Mouse (Mus musculus) embryonic facial prominence, embryonic 13.5 days (tissue): ENCODE measurements around the gene Mccc2. TPM values are rescaled to one million over a fixed set of nuclear protein-coding genes. Genes with fewer than 3 reads are reported as not detected.
"Not testable (repeated sequence)": the region's sequence is repeated elsewhere in the genome, so short reads cannot be mapped to it uniquely, and the experiment has no call there.

Experiments used
- ATAC-seq: fragments of 200-750 bp; cut with Nextera tagmentation; 2 replicates; pipeline ENCODE4 v1.8.0; 2017; ENCODE audit warnings: low read depth; ENCODE audit not compliant: insufficient number of reproducible peaks, insufficient read depth, low FRiP score, low TSS enrichment
- H3K27ac ChIP-seq: fragments of 300-500 bp; sonication (generic); 2 replicates; pipeline ENCODE4 v1.5.1; 2015; ENCODE audit warnings: moderate library complexity, mild to moderate bottlenecking, inconsistent platforms
- H3K27me3 ChIP-seq: fragments of 300-500 bp; sonication (generic); 2 replicates; pipeline ENCODE4 v1.6.1; 2015; ENCODE audit warnings: mild to moderate bottlenecking, inconsistent platforms
- H3K36me3 ChIP-seq: fragments of 300-500 bp; sonication (generic); 2 replicates; pipeline ENCODE4 v1.6.1; 2015; ENCODE audit warnings: mild to moderate bottlenecking, inconsistent platforms
- H3K4me1 ChIP-seq: fragments of 300-500 bp; sonication (generic); 2 replicates; pipeline ENCODE4 v1.6.1; 2015; ENCODE audit warnings: inconsistent platforms
- H3K4me2 ChIP-seq: fragments of 300-500 bp; sonication (generic); 2 replicates; pipeline ENCODE4 v1.6.1; 2015; ENCODE audit warnings: moderate library complexity, mild to moderate bottlenecking, inconsistent platforms
- H3K4me3 ChIP-seq: fragments of 300-500 bp; sonication (generic); 2 replicates; pipeline ENCODE4 v1.5.1; 2015; ENCODE audit warnings: mild to moderate bottlenecking, inconsistent platforms
- H3K9ac ChIP-seq: fragments of 300-500 bp; sonication (generic); 2 replicates; pipeline ENCODE4 v1.6.1; 2015; ENCODE audit warnings: mild to moderate bottlenecking, inconsistent platforms
- H3K9me3 ChIP-seq: fragments of 300-500 bp; sonication (generic); 2 replicates; pipeline ENCODE4 v1.6.1; 2016; ENCODE audit warnings: inconsistent platforms
- WGBS: fragments of 180-500 bp; shearing (Covaris S2); methylation state at CpG from one replicate; pipeline ENCODE4 v1.1.7; 2015; ENCODE audit warnings: mixed read lengths; 5-methylcytosine and 5-hydroxymethylcytosine counted together
- polyA plus RNA-seq: library from polyadenylated mRNA; unstranded; fragments of >200 nt; fragmentation: Nextera tagmentation; extraction: Ambion mirVana; gene quantifications from 2 replicates; pipeline ENCODE4 v1.2.1, GENCODE M21; 2015

Gene Mccc2
- polyA plus RNA-seq = 48.0 and 50.6 TPM in 2 replicates

DNA sequence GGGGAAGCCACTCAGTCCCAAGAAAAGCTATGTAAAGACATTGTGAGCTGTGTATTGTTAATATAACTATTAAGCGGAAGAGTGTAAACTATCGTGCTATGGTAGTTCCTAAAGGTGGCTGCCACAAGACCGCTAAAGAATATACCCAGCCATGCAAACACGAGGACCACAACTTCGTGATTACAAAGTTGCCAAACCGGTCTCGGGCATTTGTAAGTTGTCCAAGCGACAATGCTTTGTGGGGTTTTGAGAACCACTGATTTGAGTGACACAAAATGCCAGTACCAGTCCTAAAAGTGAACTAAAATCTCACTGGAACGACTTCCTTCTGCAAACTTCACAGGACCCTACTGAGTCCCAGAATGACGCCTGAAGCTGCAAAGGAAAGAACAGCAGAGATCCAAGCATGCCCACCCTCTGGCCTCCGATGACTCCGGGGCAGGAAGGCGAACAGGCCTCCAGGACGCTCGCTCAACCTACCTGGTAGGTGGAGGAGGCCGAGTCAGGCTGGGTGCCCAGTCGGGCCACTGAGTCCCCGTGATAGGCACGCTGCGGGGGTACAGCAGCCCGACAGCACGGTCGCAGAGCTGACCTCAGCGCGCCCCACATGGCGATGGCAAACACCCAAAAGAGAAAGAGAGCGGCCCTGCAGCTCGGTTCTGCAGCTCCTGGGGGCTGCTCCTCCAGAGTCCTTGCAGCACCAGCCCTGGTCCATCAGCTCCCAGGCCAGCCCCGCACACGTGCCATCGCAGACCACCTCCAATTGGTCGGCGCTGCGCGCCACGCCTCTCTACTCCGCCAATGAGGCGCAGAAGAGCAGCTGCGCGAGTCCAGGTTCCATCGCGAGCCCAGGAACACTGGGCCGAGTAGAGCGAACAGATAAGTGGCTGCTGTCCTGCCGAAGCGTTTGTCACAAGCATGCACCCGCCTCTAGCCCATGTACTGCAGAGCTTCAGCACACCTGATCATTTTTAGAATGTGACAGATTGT, at the start of gene Mccc2:
Gene Mccc2 (minus strand): TSS at position 734 of the 990 bp plus-strand sequence.
- Histone ChIP-seq H3K36me3 (peaks cover 5% of the 10 kb centered on the region), H3K4me3 (peak within 1 kb of the TSS; percentile 83), H3K4me1 (peaks cover 22% of the 10 kb centered on the region), H3K9me3 (no peaks in the 10 kb centered on the region), H3K9ac (peak within 1 kb of the TSS; percentile 89), H3K27me3 (no peaks in the 10 kb centered on the region), H3K27ac (peak within 1 kb of the TSS; percentile 82), H3K4me2 (peak within 1 kb of the TSS; percentile 82)
- WGBS = 3% methylated on average over 47 of the region's 47 CpGs
- ATAC-seq = peak; percentile 100

DNA sequence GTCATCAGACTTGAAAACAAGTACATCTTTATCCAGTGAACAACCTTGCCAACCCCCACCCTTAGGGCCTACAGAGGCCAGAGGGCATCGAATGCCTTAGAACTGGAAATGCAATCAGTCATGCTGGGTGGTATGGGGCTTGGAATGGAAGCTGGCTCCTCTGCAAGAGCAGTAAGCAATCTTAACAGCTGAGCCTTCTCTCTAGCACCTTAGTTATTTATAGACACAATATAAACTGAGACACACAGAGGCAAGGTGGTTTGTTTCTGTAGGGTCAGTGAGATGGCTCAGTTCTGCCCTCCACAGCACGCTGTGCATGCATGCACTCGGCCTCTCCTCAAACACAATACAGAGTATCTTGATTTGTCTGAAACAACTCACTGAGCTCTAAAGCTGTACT, 48.5 kb upstream of the Mccc2 start:
- peaks cover 76% of the 10 kb centered on the region for H3K36me3 ChIP-seq
- ATAC-seq = no peak
- no peak overlapping the region for H3K4me2 ChIP-seq
- no peak overlapping the region for H3K27ac ChIP-seq
- H3K27me3 ChIP-seq = no peaks in the 10 kb centered on the region
- no peak overlapping the region for H3K4me3 ChIP-seq
- WGBS = 90% methylated on average over 3 of the region's 3 CpGs
- no peaks in the 10 kb centered on the region for H3K9me3 ChIP-seq
- H3K9ac ChIP-seq = no peak overlapping the region
- no peaks in the 10 kb centered on the region for H3K4me1 ChIP-seq

DNA sequence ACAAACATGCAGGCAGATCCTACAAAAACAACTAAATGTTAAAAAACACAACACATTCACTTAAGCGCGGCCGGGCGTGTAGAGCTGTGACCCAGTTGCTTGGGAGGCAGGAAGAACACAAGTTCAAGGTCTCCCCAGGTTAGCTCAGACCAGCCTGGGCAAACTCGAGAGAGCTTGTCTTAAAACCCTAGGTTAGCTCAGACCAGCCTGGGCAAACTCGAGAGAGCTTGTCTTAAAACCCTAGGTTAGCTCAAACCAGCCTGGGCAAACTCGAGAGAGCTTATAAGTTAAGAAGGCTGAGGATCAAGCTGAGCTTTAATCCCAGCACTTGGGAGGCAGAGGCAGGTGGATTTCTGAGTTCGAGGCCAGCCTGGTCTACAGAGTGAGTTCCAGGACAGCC, 42.3 kb upstream of the Mccc2 start:
- H3K9me3 ChIP-seq, H3K27ac ChIP-seq, H3K4me2 ChIP-seq, H3K4me1 ChIP-seq, ATAC-seq, H3K9ac ChIP-seq, H3K4me3 ChIP-seq, H3K27me3 ChIP-seq: not testable (repeated sequence)
- H3K36me3 ChIP-seq = peaks cover 86% of the 10 kb centered on the region
- WGBS = 94% methylated on average over 8 of the region's 8 CpGs

DNA sequence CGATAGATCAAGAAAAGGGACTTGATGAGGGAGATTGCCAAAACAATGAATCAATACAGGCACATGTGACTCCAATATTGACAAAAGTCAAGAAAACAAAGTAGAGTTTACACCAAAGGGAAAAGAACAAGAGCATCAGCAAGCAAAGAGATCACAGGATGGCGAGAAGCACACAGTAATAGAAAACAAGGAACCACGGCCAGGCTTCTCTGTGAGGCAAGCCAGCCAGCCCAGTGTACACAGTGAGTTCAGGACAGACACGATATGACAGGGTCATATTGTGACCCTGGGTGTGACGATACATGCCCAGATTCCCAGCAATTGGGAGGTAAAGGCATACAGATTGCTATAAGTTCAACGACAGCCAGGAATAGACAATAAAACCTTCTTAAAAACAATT, 10.6 kb upstream of the Mccc2 start:
- no peaks in the 10 kb centered on the region for H3K4me1 ChIP-seq
- H3K27me3 ChIP-seq = no peaks in the 10 kb centered on the region
- 95% methylated on average over 6 of the region's 6 CpGs for WGBS
- no peak for ATAC-seq
- H3K9ac ChIP-seq = no peak overlapping the region
- no peaks in the 10 kb centered on the region for H3K9me3 ChIP-seq
- H3K27ac ChIP-seq = no peak overlapping the region
- peaks cover 73% of the 10 kb centered on the region for H3K36me3 ChIP-seq
- H3K4me2 ChIP-seq = no peak overlapping the region
- no peak overlapping the region for H3K4me3 ChIP-seq

DNA sequence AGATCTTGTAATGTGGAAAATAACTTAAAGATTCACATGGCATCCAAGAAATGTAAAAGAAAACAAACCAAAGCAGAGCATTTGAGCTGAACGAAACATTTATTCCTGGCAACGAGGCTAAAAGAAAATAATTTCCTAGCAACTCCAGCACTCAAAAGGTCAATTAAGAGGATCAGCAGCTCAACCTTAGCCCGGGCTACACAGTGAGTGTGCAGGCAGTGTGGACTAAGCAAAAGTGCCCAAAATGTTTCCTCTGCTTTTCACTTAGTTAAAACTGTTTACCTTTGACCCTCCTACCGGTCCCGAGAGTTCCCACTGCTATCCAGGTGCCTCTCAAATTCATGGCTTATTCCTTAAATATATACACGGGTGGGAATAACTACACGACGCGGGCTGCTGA, 1.5 kb upstream of the Mccc2 start:
- H3K9me3 ChIP-seq = no peaks in the 10 kb centered on the region
- 91% methylated on average over 9 of the region's 9 CpGs for WGBS
- peaks cover 21% of the 10 kb centered on the region for H3K4me1 ChIP-seq
- H3K4me3 ChIP-seq = no peak overlapping the region
- H3K27ac ChIP-seq = no peak overlapping the region
- H3K4me2 ChIP-seq = no peak overlapping the region
- no peak for ATAC-seq
- H3K27me3 ChIP-seq = no peaks in the 10 kb centered on the region
- H3K9ac ChIP-seq = no peak overlapping the region
- peaks cover 12% of the 10 kb centered on the region for H3K36me3 ChIP-seq

DNA sequence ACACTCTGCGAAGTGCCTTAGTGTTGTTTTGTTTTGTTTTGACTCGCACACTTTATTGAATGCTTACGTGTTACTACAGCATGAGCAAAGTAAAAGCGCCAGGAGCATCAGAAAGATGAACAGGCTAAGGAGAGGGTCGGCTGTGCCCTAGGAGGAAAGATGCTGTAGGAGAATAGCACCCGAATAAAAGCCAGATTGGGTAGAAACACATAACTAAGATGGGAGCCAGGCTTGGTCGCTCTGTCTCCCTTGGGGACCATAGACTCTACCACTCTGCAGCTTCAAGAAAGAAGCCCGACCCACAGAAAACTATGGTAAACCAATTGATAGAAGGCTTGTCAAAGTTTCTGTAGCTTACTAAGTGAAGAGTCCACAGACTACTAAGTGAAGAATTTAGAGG, 498 bp upstream of the Mccc2 start:
- H3K9me3 ChIP-seq = no peaks in the 10 kb centered on the region
- peak overlapping the region; percentile 89 for H3K9ac ChIP-seq
- peaks cover 21% of the 10 kb centered on the region for H3K4me1 ChIP-seq
- H3K36me3 ChIP-seq = peaks cover 9% of the 10 kb centered on the region
- H3K4me2 ChIP-seq = peak overlapping the region; percentile 82
- ATAC-seq = no peak
- peak overlapping the region; percentile 82 for H3K27ac ChIP-seq
- H3K27me3 ChIP-seq = no peaks in the 10 kb centered on the region
- 8% methylated on average over 8 of the region's 8 CpGs for WGBS
- peak overlapping the region; percentile 83 for H3K4me3 ChIP-seq

DNA sequence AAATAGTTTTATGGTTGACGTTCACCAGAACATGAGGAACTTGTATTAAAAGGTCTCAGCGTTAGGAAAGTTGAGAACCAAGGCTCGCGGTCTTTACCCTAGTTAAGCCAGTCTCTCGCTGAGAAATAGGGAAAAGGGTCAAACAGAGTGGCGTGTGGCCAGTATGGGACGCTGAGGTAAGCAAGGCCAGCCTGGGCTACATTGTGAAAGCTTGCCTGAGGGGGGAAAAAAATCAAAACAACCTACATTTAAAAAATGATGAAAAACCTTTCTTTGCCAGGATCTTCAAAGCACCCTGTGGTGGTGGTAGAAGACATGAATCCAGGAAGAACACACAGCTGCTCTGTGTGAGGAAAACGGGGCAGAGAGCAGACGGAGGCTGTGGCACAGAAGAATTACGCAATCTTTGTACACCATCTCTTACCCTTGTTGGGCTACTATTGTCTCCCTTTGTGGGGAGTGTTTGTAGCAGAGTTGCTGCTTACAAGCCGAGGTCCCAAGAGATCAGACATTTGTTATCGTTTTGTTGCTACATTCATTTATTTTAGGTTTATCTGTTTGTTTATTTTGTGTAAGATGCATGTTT, 9.4 kb downstream of the Mccc2 start:
- Histone ChIP-seq H3K9ac (no peak overlapping the region), H3K4me3 (no peak overlapping the region), H3K27me3 (no peaks in the 10 kb centered on the region), H3K36me3 (no peaks in the 10 kb centered on the region), H3K4me1 (0 out of 2 replicates have a peak, but pooled peaks cover 12% of the 10 kb centered on the region), H3K4me2 (no peak overlapping the region), H3K9me3 (no peaks in the 10 kb centered on the region), H3K27ac (no peak overlapping the region)
- ATAC-seq = no peak
- 86% methylated on average over 12 of the region's 12 CpGs for WGBS

DNA sequence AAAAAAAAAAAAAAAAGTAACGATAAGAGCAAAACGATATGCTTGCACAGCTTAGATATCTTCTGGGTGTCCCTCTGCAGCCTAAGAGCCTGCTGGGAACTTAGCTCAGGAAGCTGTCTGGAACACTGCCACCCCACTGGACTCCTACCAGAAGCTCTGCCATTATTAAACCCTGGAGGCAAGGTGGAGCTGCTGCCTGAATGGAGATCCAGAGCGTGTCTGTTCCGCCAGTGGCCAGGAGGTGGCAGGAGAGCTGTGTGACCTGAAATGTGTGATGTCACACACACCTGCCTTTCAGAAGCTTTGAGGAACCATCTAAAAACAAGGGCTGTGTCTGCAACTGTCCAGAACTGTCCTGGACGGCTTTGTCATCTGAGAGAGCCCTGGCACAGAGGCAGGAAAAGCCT, 13.6 kb downstream of the Mccc2 start:
- no peaks in the 10 kb centered on the region for H3K27me3 ChIP-seq
- H3K27ac ChIP-seq = no peak overlapping the region
- no peak for ATAC-seq
- H3K9me3 ChIP-seq = no peaks in the 10 kb centered on the region
- H3K9ac ChIP-seq = no peak overlapping the region
- H3K36me3 ChIP-seq = no peaks in the 10 kb centered on the region
- WGBS = 42% methylated on average over 5 of the region's 5 CpGs
- no peak overlapping the region for H3K4me3 ChIP-seq
- no peak overlapping the region for H3K4me2 ChIP-seq
- 0 out of 2 replicates have a peak, but pooled peaks cover 5% of the 10 kb centered on the region for H3K4me1 ChIP-seq

DNA sequence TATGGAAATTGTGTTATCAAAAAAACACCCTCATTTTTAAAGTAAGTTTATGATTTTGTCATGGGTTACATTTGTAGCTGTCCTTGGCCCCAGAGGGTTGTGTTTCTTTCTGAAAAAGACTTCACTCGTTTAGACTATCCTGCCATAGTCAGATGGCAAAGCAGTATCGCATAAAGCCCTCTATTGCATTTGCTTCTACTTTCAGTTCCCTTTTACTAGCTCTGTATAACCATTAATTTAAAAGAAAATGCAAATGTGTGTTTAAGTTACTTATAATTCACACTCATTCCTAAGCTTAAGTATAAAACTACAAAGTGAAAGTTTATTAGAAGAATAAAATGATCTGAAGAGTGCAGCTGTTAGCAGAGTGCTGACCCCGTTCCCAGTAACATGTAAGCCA, 16.4 kb downstream of the Mccc2 start:
- no peak overlapping the region for H3K27ac ChIP-seq
- WGBS = 89% methylated on average over 3 of the region's 3 CpGs
- H3K4me3 ChIP-seq = no peak overlapping the region
- no peak overlapping the region for H3K9ac ChIP-seq
- H3K4me1 ChIP-seq = 0 out of 2 replicates have a peak, but pooled peaks cover 5% of the 10 kb centered on the region
- H3K9me3 ChIP-seq = no peaks in the 10 kb centered on the region
- H3K4me2 ChIP-seq = no peak overlapping the region
- H3K27me3 ChIP-seq = no peaks in the 10 kb centered on the region
- no peak for ATAC-seq
- no peaks in the 10 kb centered on the region for H3K36me3 ChIP-seq

DNA sequence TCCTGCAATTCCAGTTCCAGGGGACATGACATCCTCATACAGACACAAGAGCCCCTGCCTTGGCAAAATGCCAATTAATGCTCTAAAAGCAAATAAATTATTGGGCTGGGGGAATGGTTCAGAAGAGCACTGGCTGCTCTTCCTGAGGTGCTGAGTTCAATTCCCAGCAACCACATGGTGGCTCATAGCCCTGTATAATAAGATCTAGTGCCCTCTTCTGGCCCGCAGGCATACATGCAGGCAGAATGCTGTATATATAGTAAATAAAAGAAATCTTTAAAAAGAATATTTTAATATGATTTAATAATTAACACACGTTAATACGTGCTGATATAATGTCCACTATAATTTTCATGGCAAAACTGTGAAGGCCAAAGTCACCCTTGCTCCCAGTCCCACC, 17.3 kb downstream of the Mccc2 start:
- H3K27me3 ChIP-seq = no peaks in the 10 kb centered on the region
- no peak overlapping the region for H3K4me2 ChIP-seq
- no peaks in the 10 kb centered on the region for H3K9me3 ChIP-seq
- WGBS = 86% methylated on average over 3 of the region's 3 CpGs
- no peak overlapping the region for H3K27ac ChIP-seq
- no peak overlapping the region for H3K4me3 ChIP-seq
- H3K9ac ChIP-seq = no peak overlapping the region
- 0 out of 2 replicates have a peak, but pooled peaks cover 5% of the 10 kb centered on the region for H3K4me1 ChIP-seq
- no peaks in the 10 kb centered on the region for H3K36me3 ChIP-seq
- ATAC-seq = no peak

DNA sequence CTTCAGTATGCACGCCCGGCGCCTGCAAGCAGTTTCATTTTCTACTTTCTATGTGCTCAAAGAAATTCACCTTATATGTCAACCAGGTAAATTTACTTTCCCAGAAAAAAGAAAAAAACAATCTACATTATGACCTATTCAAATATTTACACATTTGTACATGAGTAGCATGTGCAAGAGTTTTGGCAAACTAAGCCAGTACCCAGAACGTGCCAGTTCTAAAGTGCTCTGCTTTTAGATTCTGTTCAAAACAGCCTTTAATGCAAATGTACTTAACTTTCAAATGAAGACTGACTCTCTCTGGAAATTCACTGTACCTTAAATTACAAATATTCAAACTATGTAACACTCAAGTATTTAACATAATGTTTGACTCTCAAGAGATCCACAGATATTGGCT, 25.8 kb downstream of the Mccc2 start:
- no peak for ATAC-seq
- WGBS = 87% methylated on average over 4 of the region's 4 CpGs
- peaks cover 39% of the 10 kb centered on the region for H3K36me3 ChIP-seq

DNA sequence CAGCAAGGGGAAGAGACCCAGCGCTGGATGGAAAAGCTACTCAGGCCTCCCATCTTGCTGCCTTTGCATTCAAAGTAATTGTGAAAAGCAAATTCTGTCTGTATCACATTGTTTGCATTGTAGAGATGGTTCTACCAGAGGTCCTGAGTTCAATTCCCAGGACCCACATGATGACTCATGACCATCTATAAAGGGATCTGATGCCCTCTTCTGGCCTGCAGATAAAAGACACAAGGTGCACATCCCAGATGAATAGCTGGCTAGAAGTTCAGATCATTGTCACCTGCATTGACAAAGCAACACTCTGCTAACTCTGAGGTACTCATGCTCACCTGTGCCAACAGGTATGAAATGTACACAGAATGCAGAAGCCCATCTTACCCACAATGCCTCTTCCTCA, 32.1 kb downstream of the Mccc2 start:
- no peak overlapping the region for H3K4me3 ChIP-seq
- no peak for ATAC-seq
- H3K4me2 ChIP-seq = no peak overlapping the region
- no peaks in the 10 kb centered on the region for H3K9me3 ChIP-seq
- 93% methylated on average over 1 of the region's 1 CpGs for WGBS
- no peaks in the 10 kb centered on the region for H3K4me1 ChIP-seq
- peaks cover 42% of the 10 kb centered on the region for H3K36me3 ChIP-seq
- no peaks in the 10 kb centered on the region for H3K27me3 ChIP-seq
- no peak overlapping the region for H3K9ac ChIP-seq
- H3K27ac ChIP-seq = no peak overlapping the region

More for the DNA sequence above, 25.8 kb downstream of the Mccc2 start:
- Histone ChIP-seq H3K9me3 (no peaks in the 10 kb centered on the region), H3K9ac (no peak overlapping the region), H3K27me3 (no peaks in the 10 kb centered on the region), H3K4me1 (no peaks in the 10 kb centered on the region), H3K4me2 (no peak overlapping the region), H3K4me3 (no peak overlapping the region), H3K27ac (no peak overlapping the region)
